Mouse (Mus musculus) duodenum, adult 2 months (tissue): ENCODE results near the gene L3mbtl3. TPM values are rescaled to one million over a fixed set of nuclear protein-coding genes. Genes with fewer than 3 reads are reported as not detected.

Experiments used
- polyA plus RNA-seq: library from polyadenylated mRNA; depleted of rRNA; stranded (reverse); fragments of >200 nt; gene quantifications from 2 replicates; pipeline ENCODE4 v1.2.3, GENCODE M21; 2012; ENCODE audit warnings: low replicate concordance; rRNA removed

Gene L3mbtl3
- 1.8 and 3.7 TPM in 2 replicates for polyA plus RNA-seq

DNA sequence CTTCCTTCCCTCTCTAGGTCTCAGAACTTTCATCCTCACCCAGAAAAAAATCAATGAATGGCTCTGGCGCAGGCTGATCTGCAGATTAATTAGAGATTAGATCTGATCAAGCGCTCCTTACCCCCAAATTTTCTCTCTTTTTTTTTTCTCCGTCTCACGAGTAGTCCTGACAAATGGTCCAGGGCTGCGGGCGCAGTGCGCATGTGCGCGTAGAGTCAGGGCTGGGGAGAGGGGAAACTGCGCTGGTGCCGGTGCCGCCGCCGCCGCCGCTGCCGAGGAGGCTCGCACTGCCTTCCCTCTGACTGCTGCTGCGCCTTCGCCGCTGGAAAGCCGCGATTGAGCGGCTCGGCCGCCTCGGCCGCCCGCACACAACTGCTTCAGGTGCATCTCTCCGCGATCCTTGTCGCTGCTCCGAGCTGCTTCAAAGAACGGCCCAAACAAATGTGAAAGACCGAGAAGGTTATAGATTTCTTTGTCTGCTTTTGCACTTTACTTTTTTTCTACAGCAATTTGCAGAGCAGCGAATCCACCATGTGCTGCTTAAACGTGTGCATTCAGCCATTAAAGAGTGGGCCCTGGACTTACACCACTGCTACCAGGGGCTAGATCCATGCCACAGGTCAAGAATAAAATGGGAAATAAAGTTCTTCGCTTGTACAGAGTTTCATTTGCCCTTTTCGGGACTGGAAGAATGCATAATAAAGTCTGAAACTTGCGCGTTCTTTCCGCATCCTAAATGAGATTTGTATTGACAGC, at the start of gene L3mbtl3:
L3mbtl3 (minus strand) TSS at position 182 of the 756 bp plus-strand sequence.

DNA sequence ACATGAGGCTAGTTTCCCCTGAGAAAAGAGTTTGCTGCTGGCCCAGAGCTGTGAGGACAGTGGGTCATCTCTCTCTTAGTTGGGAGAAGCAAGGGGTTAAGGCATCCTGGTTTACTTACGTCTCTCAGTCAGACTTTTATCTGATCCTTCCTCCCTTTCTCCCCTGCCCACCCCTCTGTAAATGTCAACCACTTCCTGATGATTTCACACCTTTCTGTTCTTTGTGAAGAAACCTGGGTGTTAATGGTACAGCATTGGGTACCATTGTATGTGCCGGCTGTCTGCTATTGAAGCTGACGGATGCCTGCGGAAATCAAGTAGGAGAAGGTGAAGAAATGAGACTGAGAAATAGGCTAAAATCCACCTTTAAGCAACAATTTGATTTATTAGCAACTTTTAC, 146.3 kb downstream of the L3mbtl3 start, which contains the start of gene Samd3:
Samd3 (plus strand) TSS at position 220 of the 400 bp plus-strand sequence.

Other genes with a start within 250 kb of the L3mbtl3 start
- not detected in 2 replicates for gene Samd3, start 146.3 kb downstream of the L3mbtl3 start, polyA plus RNA-seq